Mouse (Mus musculus) heart, embryonic 13.5 days (tissue): ENCODE data around the gene Slc30a5. TPM values are rescaled to one million over a fixed set of nuclear protein-coding genes. Genes with fewer than 3 reads are reported as not detected.
A peak's percentile ranks its signal among the peaks of the same experiment; 100 is the strongest.
"Not testable (repeated sequence)": the region's sequence is repeated elsewhere in the genome, so short reads cannot be mapped to it uniquely, and the experiment has no call there.

Source experiments
- ATAC-seq: fragments of 200-750 bp; cut with Nextera tagmentation; 2 replicates; pipeline ENCODE4 v1.8.0; 2017; ENCODE audit warnings: moderate TSS enrichment; ENCODE audit not compliant: insufficient number of reproducible peaks, low FRiP score, low TSS enrichment; ENCODE audit errors: extremely low read depth
- H3K27ac ChIP-seq: fragments of 300-500 bp; sonication (generic); replicated peaks from 2 replicates; pipeline ENCODE4 v1.5.1; 2015; ENCODE audit warnings: moderate library complexity, mild to moderate bottlenecking, inconsistent platforms
- H3K27me3 ChIP-seq: fragments of 300-500 bp; sonication (generic); replicated peaks from 2 replicates; pipeline ENCODE4 v1.6.1; 2015; ENCODE audit warnings: mild to moderate bottlenecking, inconsistent platforms
- H3K36me3 ChIP-seq: fragments of 300-500 bp; sonication (generic); 2 replicates; pipeline ENCODE4 v1.6.1; 2015; ENCODE audit warnings: mild to moderate bottlenecking, inconsistent platforms
- H3K4me1 ChIP-seq: fragments of 300-500 bp; sonication (generic); 2 replicates; pipeline ENCODE4 v1.6.1; 2015; ENCODE audit warnings: inconsistent platforms
- H3K4me2 ChIP-seq: fragments of 300-500 bp; sonication (generic); 2 replicates; pipeline ENCODE4 v1.6.1; 2015; ENCODE audit warnings: inconsistent platforms, mild to moderate bottlenecking, moderate library complexity
- H3K4me3 ChIP-seq: fragments of 300-500 bp; sonication (generic); 2 replicates; pipeline ENCODE4 v1.5.1; 2015; ENCODE audit warnings: moderate library complexity, mild to moderate bottlenecking, inconsistent platforms
- H3K9ac ChIP-seq: fragments of 300-500 bp; sonication (generic); 2 replicates; pipeline ENCODE4 v1.6.1; 2015; ENCODE audit warnings: inconsistent platforms, mild to moderate bottlenecking, moderate library complexity
- H3K9me3 ChIP-seq: fragments of 300-500 bp; sonication (generic); 2 replicates; pipeline ENCODE4 v1.6.1; 2016; ENCODE audit warnings: inconsistent platforms
- WGBS: fragments of 180-500 bp; shearing (Covaris S2); methylation state at CpG from one replicate; pipeline ENCODE4 v1.1.7; 2015; ENCODE audit warnings: mixed read lengths; 5-methylcytosine and 5-hydroxymethylcytosine counted together
- polyA plus RNA-seq: library from polyadenylated mRNA; unstranded; fragments of >200 nt; fragmentation: Nextera tagmentation; extraction: Ambion mirVana; gene quantifications from 2 replicates; pipeline ENCODE4 v1.2.1, GENCODE M21; 2015

Gene Slc30a5
- polyA plus RNA-seq, 1 experiment from 2014 or later = 31.3 TPM

DNA sequence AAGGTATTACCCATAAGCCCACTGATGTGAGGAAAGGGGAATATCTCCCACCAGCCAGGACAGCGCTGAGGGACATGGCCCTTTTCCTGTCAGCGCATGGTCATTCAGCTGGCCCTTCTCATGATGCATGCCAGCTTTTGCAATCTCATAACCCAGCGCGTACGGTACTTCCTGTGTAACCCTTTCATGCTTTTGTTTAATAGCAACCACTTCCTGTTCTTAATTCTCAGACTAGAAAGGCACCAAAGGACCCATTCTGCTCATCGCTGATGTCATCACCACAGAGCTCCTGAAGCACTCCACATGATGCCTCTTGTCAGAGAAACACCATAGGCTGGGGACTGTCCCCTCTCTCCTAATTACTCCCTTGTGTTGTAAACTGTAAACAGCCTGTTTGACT lies 33.1 kb upstream of the Slc30a5 start:
- ATAC-seq = no peak
- H3K4me3 ChIP-seq = no peak overlapping the region
- H3K4me1 ChIP-seq = peaks cover 23% of the 10 kb centered on the region
- WGBS = 40% methylated on average over 6 of the region's 6 CpGs
- H3K9me3 ChIP-seq = no peaks in the 10 kb centered on the region
- no peak overlapping the region for H3K4me2 ChIP-seq
- no peak overlapping the region for H3K27ac ChIP-seq
- no peaks in the 10 kb centered on the region for H3K27me3 ChIP-seq
- no peak overlapping the region for H3K9ac ChIP-seq
- no peaks in the 10 kb centered on the region for H3K36me3 ChIP-seq

DNA sequence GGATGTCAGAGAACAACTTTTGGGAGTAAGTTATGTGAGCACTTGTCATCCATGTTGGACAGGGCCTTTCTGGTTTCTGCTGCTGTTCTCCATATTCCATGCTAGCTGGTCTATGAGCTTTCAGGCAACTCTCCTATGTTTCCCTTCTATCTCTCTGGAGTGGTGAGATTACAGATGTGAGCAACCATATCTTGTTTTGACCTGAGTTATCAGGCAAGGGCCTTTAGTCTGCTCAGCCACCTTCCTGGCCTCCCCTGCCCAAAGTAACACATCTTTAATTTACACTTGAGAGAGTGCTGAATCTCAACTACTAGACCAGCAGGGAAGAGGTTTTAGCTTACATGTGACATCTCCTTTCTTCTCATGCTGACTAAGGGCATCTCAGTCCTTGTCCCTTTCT lies 32.5 kb upstream of the Slc30a5 start:
- H3K27ac ChIP-seq = no peak overlapping the region
- H3K4me2 ChIP-seq = no peak overlapping the region
- peaks cover 23% of the 10 kb centered on the region for H3K4me1 ChIP-seq
- no peak overlapping the region for H3K4me3 ChIP-seq
- no peaks in the 10 kb centered on the region for H3K9me3 ChIP-seq
- ATAC-seq = no peak
- no peaks in the 10 kb centered on the region for H3K27me3 ChIP-seq
- H3K9ac ChIP-seq = no peak overlapping the region
- no peaks in the 10 kb centered on the region for H3K36me3 ChIP-seq

DNA sequence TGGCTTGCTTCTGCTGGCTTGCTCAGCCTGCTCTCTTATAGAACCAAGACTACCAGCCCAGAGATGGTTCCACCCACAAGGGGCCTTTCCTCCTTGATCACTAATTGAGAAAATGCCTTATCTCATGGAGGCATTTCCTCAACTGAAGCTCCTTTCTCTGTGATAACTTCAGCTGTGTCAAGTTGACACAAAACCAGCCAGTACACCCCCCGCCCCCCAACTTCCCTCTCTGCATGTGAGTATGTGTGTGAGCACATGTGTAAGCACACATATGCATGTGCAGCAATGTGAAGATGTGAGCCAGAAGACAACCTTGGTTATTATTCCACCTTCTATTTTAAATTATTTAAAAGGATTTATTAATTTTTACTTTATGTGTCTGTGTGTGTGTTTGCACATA lies 30.7 kb upstream of the Slc30a5 start:
- H3K27ac ChIP-seq, H3K36me3 ChIP-seq, H3K9ac ChIP-seq, H3K9me3 ChIP-seq, H3K4me3 ChIP-seq, H3K27me3 ChIP-seq, H3K4me2 ChIP-seq, ATAC-seq: not testable (repeated sequence)
- peaks cover 23% of the 10 kb centered on the region for H3K4me1 ChIP-seq
- WGBS = 62% methylated on average over 1 of the region's 1 CpGs

DNA sequence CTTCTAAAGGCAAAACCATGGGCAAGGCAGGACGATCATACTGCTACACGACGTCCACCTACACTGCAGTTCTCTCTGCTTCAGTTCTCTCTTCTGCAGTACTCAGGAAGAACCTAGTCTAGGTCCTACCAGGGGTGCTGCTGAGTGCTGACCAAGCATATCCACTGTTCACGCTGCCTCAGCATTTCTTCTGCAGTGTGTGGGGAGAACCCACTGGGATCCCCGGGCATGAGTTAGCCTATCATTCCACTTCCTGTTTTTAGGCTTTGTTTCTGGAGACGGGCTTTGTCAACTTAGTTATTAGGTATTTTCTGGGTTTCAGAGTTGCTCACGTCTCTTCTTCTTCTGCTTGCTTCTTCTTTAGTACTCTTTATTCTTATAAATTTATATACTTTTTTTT lies 25.9 kb upstream of the Slc30a5 start:
- H3K4me1 ChIP-seq = no peaks in the 10 kb centered on the region
- ATAC-seq = no peak
- no peak overlapping the region for H3K4me3 ChIP-seq
- H3K36me3 ChIP-seq = no peaks in the 10 kb centered on the region
- WGBS = 78% methylated on average over 7 of the region's 7 CpGs
- H3K9me3 ChIP-seq = no peaks in the 10 kb centered on the region
- H3K27me3 ChIP-seq = no peaks in the 10 kb centered on the region
- no peak overlapping the region for H3K4me2 ChIP-seq
- no peak overlapping the region for H3K9ac ChIP-seq
- no peak overlapping the region for H3K27ac ChIP-seq

DNA sequence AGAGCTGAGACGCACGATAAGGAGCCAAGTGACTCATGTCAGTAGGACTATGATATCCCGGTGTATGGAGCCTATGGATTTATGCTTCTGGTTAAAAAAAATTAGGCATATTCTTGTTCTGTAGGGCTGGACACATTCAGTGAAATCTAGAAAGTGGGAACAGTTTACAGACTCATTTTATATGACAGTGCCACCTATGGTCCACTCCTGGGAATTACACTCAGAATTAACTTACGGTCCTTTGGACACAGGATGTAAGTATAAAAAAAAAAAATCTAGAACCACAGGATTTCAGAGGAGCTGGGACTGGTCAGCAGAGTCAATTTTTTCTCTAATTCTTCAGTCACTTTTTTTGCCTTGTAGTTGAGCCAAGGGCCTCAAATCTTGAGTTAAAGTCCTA lies 20.9 kb upstream of the Slc30a5 start:
- no peaks in the 10 kb centered on the region for H3K36me3 ChIP-seq
- no peak overlapping the region for H3K27ac ChIP-seq
- 40% methylated on average over 4 of the region's 4 CpGs for WGBS
- no peak overlapping the region for H3K9ac ChIP-seq
- no peaks in the 10 kb centered on the region for H3K27me3 ChIP-seq
- no peaks in the 10 kb centered on the region for H3K9me3 ChIP-seq
- ATAC-seq = no peak
- H3K4me1 ChIP-seq = no peaks in the 10 kb centered on the region
- no peak overlapping the region for H3K4me2 ChIP-seq
- H3K4me3 ChIP-seq = no peak overlapping the region

DNA sequence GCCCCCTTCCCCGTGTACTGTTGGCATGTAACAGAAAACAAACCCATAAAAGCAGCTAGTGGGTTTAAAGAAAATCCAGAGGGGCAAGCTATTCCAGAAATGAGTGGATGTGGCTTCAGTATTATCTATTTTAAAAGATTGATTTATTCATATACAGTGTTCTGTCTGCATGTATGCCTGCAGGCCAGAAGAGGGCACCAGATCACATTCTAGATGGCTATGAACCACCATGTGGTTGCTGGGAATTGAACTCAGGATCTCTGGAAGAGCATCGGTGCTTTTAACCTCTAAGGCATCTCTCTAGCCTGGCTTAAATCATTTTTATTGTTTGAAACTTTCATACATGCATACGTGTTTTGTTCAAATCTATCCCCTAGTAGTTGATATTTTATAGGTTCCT lies 19.9 kb upstream of the Slc30a5 start:
- Histone ChIP-seq H3K9me3 (no peaks in the 10 kb centered on the region), H3K9ac (no peak overlapping the region), H3K36me3 (no peaks in the 10 kb centered on the region), H3K27ac (no peak overlapping the region), H3K4me3 (no peak overlapping the region), H3K27me3 (no peaks in the 10 kb centered on the region), H3K4me2 (no peak overlapping the region), H3K4me1 (no peaks in the 10 kb centered on the region)
- ATAC-seq = no peak
- 67% methylated on average over 3 of the region's 3 CpGs for WGBS

DNA sequence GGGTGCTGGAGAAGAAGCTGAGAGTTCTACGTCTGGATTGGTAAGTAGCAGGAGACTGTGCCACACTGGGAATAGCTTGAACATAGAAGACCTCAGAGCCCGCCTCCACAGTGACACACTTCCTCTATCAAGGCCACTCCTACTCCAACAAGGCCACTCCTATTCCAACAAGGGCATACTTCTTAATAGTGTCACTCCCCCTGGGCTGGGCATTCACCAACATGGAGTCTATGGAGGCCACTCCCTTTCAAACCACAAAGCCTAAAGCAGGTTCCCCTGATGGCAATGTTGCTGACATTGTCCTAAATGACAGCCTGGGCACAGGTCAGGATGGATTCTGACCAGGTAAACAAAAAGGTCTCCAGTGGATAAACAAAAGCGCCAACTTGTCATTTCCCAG lies 15.9 kb upstream of the Slc30a5 start:
- Histone ChIP-seq H3K9ac (no peak overlapping the region), H3K27me3 (no peaks in the 10 kb centered on the region), H3K9me3 (no peaks in the 10 kb centered on the region), H3K4me2 (no peak overlapping the region), H3K4me3 (no peak overlapping the region), H3K4me1 (no peaks in the 10 kb centered on the region), H3K27ac (no peak overlapping the region), H3K36me3 (no peaks in the 10 kb centered on the region)
- WGBS = 81% methylated on average over 3 of the region's 3 CpGs
- ATAC-seq = no peak

DNA sequence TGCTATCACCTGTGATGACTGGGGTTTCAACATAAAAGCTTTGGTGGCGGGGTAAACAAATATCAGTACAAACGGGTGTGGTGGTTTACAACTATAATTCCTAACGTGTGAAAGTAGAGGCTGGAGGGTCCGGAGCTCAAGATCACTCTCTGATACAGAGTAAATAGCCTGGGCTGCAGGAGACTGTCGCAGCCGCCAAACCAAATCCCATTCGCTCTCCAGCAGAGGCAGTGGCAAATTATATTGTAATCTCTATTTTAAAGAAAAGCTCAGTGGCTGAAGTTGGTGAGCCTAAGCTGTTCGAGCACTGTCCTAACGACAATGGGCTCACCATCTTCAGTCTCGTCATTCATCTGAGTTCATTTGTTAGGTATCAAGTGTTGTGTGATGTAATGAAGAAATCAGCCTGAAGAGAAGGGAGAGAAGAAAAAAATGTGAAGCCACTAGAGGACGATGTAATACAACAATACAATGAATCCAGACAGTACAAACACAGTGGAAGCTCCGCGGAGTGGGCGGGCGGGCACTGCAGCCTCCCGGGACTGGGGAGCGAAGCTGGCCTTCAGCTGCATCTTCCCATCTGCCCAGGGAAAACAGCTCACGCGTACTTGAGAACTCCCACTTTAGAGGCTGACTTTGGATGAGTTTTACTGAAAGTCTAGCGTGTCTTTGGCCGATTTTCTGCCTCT lies 13.8 kb upstream of the Slc30a5 start:
- peak overlapping the region; percentile 17; the same call in 1 of the 2 replicates for H3K4me3 ChIP-seq
- no peak overlapping the region for H3K27ac ChIP-seq
- ATAC-seq = no peak
- 54% methylated on average over 21 of the region's 21 CpGs for WGBS
- peak overlapping the region; percentile 30; the same call in 1 of the 2 replicates for H3K9ac ChIP-seq
- no peaks in the 10 kb centered on the region for H3K4me1 ChIP-seq
- peak overlapping the region; percentile 40 for H3K4me2 ChIP-seq
- no peaks in the 10 kb centered on the region for H3K36me3 ChIP-seq
- H3K9me3 ChIP-seq = peaks cover 3% of the 10 kb centered on the region; the same call in 1 of the 2 replicates
- no peaks in the 10 kb centered on the region for H3K27me3 ChIP-seq

DNA sequence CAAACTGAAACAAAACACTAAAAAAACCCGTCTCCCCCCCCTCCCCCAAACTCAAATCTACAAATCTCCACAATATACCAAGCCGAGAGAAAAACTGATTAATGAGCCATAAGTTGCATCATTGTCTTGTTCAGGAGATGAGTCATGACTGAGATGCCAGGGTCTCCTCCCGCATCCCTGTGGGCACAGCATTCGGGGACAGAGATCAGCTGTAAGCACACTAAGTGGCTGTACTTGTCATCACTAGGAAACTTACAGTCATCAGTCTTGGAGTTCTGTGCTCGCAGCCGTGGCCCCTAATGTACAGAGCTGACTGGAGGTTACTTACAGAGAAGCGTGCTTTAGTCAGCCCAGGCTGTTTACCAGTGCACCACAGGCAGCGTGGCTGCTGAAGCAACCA lies 13.0 kb upstream of the Slc30a5 start:
- no peak overlapping the region for H3K9ac ChIP-seq
- no peak overlapping the region for H3K4me2 ChIP-seq
- H3K27ac ChIP-seq = no peak overlapping the region
- no peaks in the 10 kb centered on the region for H3K27me3 ChIP-seq
- no peak for ATAC-seq
- H3K36me3 ChIP-seq = no peaks in the 10 kb centered on the region
- WGBS = 66% methylated on average over 8 of the region's 8 CpGs
- peaks cover 9% of the 10 kb centered on the region for H3K9me3 ChIP-seq
- no peak overlapping the region for H3K4me3 ChIP-seq
- no peaks in the 10 kb centered on the region for H3K4me1 ChIP-seq

DNA sequence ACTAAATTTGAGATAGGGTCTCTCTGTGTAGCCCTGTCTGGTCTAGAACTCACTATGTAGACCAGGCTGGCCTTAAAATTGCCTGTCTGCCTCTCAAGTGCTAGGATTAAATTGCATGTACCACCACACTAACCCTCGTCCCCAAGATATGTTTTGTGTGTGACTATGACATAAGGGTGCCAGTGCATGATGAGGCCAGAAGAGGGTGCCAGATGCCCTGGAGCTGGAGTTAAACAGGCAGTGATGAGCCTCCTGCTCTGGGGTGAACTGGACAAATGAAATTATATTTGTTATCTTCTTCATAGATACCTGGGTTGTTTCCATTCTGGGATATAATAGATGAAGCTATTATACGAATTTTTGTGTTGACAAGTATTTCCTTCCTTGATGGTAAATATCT lies 10.7 kb upstream of the Slc30a5 start:
- Histone ChIP-seq H3K27ac (no peak overlapping the region), H3K9ac (no peak overlapping the region), H3K4me3 (no peak overlapping the region), H3K9me3 (peaks cover 9% of the 10 kb centered on the region), H3K4me2 (no peak overlapping the region), H3K36me3 (no peaks in the 10 kb centered on the region), H3K27me3 (no peaks in the 10 kb centered on the region), H3K4me1 (no peaks in the 10 kb centered on the region)
- no peak for ATAC-seq
- 74% methylated on average over 2 of the region's 2 CpGs for WGBS

DNA sequence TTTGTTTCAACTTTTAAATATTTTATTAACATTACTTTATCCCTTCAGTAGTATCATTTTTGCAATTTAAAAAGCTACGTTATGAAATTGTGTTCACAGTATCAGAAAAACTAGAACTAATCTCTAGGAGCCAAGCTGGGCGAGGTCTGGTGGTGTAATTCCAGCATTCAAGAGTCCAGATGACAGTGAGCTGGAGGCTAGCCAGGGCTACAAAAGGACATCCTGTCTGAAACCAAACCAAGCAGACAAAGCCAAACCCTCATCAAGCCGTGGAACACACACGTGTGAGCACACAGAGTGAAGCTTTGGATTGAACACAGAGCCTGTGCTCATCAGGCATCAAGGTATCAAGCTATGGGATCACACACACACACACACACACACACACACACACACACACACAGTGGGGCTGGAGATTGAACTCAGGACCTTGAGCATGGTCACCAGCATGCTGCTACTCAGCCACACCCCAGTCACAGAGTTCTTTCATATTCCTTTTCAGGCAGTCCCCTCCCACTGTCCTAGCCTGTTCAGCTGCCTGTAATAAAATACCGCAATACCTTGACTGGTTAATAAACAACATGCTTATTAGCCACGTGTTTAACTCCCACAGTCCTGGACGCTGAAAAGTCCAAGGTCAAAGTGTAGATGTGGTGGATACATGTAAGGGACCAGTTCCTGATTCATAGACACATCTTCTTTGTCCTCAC lies 9.9 kb upstream of the Slc30a5 start:
- Histone ChIP-seq H3K36me3 (no peaks in the 10 kb centered on the region), H3K4me2 (no peak overlapping the region), H3K9ac (no peak overlapping the region), H3K4me1 (no peaks in the 10 kb centered on the region), H3K27me3 (no peaks in the 10 kb centered on the region), H3K4me3 (no peak overlapping the region), H3K27ac (no peak overlapping the region), H3K9me3 (peaks cover 9% of the 10 kb centered on the region)
- no peak for ATAC-seq
- WGBS = 51% methylated on average over 7 of the region's 7 CpGs

DNA sequence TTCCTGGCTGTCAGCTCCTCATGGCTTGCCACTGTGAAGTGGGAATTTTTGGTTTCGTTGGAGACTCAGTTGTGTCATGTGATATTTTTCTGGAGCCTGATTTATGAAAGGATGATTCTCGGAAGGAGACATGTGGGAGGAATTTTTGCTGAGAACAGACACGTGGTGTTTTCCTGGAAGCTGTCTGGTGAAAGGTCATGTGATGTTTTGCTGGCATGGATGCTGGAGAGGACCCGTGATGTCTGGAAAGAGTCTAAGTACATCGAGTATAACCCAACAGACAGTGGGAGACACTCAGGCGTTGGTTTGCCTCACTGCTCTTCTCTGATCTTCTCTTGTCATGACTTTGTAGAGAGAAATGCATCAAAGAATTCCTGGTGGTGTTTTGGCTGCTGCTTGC lies 8.5 kb upstream of the Slc30a5 start:
- Histone ChIP-seq H3K4me1 (no peaks in the 10 kb centered on the region), H3K9ac (no peak overlapping the region), H3K27me3 (no peaks in the 10 kb centered on the region), H3K4me2 (no peak overlapping the region), H3K4me3 (no peak overlapping the region), H3K9me3 (peaks cover 9% of the 10 kb centered on the region), H3K36me3 (no peaks in the 10 kb centered on the region), H3K27ac (no peak overlapping the region)
- ATAC-seq = no peak
- WGBS = 66% methylated on average over 6 of the region's 6 CpGs
